Mouse (Mus musculus): ENCODE measurements around the gene Pgm2. TPM values are rescaled to one million over a fixed set of nuclear protein-coding genes. Genes with fewer than 3 reads are reported as not detected.

Gene Pgm2
- total and polyA plus RNA-seq, 2 experiments from 2014 or later = 6.5 to 10.4 TPM

DNA sequence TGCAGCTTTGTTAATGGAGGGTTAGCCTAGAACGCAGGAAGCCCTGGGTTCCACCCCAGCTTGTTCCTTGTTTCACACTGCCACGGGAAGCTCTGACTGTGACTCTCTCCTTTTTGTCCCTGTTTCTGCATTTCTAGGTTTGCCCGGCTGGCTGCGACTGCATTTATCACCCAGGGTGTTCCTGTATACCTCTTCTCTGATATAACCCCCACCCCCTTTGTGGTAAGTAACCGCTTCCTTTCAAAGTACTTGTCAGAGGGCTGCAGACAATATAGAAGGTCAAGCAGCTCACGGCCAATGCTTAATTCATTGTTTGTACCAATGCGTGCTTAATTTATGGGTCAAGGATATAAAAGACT is 9.9 kb downstream of the Pgm2 start:
- no peak overlapping the region for H3K27ac ChIP-seq (ENCODE audit: low read depth)
- no peak for TF ChIP-seq CTCF (IDR thresholded peaks at IDR 0.05; ENCODE audit: low read depth)
- TF ChIP-seq EP300 (IDR thresholded peaks at IDR 0.05; ENCODE audit: low read depth) = no peak
- no peak overlapping the region for H3K9ac ChIP-seq (replicated peaks; ENCODE audit: low read depth, low read length)
- ATAC-seq (ENCODE audit: insufficient read depth, low read depth) (no peak), DNase-seq (ENCODE audit: low spot score) (no peak)
- 64% methylated on average over 7 of the region's 7 CpGs for WGBS
- H3K4me1 ChIP-seq (ENCODE audit: control insufficient read depth, insufficient read depth) = no peaks in the 10 kb centered on the region
- H3K9me3 ChIP-seq (replicated peaks; ENCODE audit: control insufficient read depth, low read length) = no peaks in the 10 kb centered on the region
- no peaks in the 10 kb centered on the region for H3K27me3 ChIP-seq (ENCODE audit: control insufficient read depth, insufficient read depth, low read length)
- H3K4me2 ChIP-seq (ENCODE audit: low read depth, low read length) = no peak overlapping the region
- H3K4me3 ChIP-seq (ENCODE audit: low read depth, low read length) = no peak overlapping the region
- peaks cover 48% of the 10 kb centered on the region for H3K36me3 ChIP-seq (replicated peaks; ENCODE audit: control insufficient read depth, insufficient read depth, low read length)

DNA sequence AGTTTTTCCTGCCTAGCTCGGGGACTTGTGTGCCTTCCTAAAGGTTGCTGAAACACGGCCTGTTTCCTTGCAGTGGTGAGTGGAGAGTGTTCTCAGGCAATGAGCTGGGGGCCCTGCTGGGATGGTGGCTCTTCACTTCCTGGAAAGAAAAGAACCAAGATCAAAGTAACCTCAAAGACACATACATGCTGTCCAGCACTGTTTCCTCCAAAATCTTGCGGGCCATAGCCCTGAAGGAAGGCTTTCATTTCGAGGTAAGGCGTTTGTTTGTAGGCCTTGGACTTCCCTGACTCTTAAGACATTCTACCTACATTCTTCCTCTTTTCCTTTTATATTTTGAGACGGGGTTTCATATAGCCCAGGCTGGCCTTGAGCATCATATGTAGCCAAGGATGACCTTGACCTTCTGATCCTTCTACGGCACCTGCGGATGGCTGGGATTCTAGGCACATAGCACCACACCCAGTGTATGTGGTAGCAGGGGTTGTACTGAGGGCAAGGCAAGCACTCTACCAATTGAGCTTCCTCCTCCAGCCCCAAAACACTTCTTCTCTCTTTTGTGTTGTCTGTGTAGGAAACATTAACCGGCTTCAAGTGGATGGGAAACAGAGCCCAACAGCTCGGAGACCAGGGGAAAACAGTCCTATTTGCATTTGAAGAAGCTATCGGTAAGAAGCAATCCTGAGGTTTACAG is 15.0 kb downstream of the Pgm2 start:
- peaks cover 73% of the 10 kb centered on the region for H3K36me3 ChIP-seq (replicated peaks; ENCODE audit: control insufficient read depth, insufficient read depth, low read length)
- H3K27ac ChIP-seq (ENCODE audit: low read depth) = no peak overlapping the region
- TF ChIP-seq EP300 (IDR thresholded peaks at IDR 0.05; ENCODE audit: low read depth) (no peak), CTCF (IDR thresholded peaks at IDR 0.05; ENCODE audit: low read depth) (no peak)
- H3K9me3 ChIP-seq (replicated peaks; ENCODE audit: control insufficient read depth, low read length) = no peaks in the 10 kb centered on the region
- no peak overlapping the region for H3K4me3 ChIP-seq (ENCODE audit: low read depth, low read length)
- H3K4me2 ChIP-seq (ENCODE audit: low read depth, low read length) = no peak overlapping the region
- H3K4me1 ChIP-seq (ENCODE audit: control insufficient read depth, insufficient read depth) = no peaks in the 10 kb centered on the region
- ATAC-seq (ENCODE audit: insufficient read depth, low read depth) (no peak), DNase-seq (ENCODE audit: low spot score) (no peak)
- 87% methylated on average over 11 of the region's 11 CpGs for WGBS
- H3K27me3 ChIP-seq (ENCODE audit: control insufficient read depth, insufficient read depth, low read length) = no peaks in the 10 kb centered on the region
- H3K9ac ChIP-seq (replicated peaks; ENCODE audit: low read depth, low read length) = no peak overlapping the region

DNA sequence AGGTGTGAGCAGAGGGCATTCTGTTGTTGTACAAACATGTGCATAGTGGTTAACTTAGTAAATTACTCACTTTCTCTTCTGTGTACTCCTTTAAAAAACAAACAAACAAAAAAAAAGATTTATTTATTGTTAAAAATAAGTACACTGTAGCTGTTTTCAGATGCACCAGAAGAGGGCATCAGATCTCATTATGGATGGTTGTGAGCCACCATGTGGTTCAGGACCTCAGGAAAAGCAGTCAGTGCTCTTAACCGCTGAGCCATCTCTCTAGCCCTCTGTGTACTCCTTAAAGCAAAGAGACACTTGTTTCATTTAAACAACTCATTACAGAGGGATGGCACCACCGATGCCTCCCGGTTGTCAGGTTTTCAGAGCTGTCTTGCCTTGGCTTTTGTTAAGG is 16.5 kb downstream of the Pgm2 start:
- TF ChIP-seq CTCF (IDR thresholded peaks at IDR 0.05; ENCODE audit: low read depth) (peak; percentile 33; the same call in 1 of the 2 replicates), EP300 (IDR thresholded peaks at IDR 0.05; ENCODE audit: low read depth) (no peak)
- no peaks in the 10 kb centered on the region for H3K4me1 ChIP-seq (ENCODE audit: control insufficient read depth, insufficient read depth)
- no peak overlapping the region for H3K4me3 ChIP-seq (ENCODE audit: low read depth, low read length)
- H3K27ac ChIP-seq (ENCODE audit: low read depth) = no peak overlapping the region
- DNase-seq (ENCODE audit: low spot score) (no peak), ATAC-seq (ENCODE audit: insufficient read depth, low read depth) (no peak)
- no peak overlapping the region for H3K4me2 ChIP-seq (ENCODE audit: low read depth, low read length)
- peaks cover 77% of the 10 kb centered on the region for H3K36me3 ChIP-seq (replicated peaks; ENCODE audit: control insufficient read depth, insufficient read depth, low read length)
- H3K9ac ChIP-seq (replicated peaks; ENCODE audit: low read depth, low read length) = no peak overlapping the region
- WGBS = 50% methylated on average over 3 of the region's 3 CpGs
- H3K9me3 ChIP-seq (replicated peaks; ENCODE audit: control insufficient read depth, low read length) = no peaks in the 10 kb centered on the region
- H3K27me3 ChIP-seq (ENCODE audit: control insufficient read depth, insufficient read depth, low read length) = no peaks in the 10 kb centered on the region

DNA sequence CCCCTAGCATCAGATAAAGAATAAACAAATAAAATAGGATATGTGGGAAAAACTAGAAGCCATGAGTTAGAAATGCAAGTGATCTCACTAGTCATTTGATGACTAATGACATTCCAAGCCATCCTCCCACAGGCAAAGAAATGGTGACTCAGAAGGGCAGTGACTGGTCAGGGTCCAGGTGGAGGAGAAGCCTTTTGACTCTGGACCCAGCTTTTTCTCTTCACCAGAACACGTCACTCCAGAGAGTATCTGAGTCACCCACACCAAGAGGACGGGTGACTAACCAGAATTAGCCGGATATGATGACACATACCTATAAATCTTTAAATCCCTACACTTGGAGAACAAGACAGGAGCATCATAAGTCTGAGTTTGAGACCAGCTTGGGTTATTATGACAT is 19.6 kb downstream of the Pgm2 start:
- H3K27ac ChIP-seq (ENCODE audit: low read depth) = no peak overlapping the region
- H3K36me3 ChIP-seq (replicated peaks; ENCODE audit: control insufficient read depth, insufficient read depth, low read length) = peaks cover 80% of the 10 kb centered on the region

DNA sequence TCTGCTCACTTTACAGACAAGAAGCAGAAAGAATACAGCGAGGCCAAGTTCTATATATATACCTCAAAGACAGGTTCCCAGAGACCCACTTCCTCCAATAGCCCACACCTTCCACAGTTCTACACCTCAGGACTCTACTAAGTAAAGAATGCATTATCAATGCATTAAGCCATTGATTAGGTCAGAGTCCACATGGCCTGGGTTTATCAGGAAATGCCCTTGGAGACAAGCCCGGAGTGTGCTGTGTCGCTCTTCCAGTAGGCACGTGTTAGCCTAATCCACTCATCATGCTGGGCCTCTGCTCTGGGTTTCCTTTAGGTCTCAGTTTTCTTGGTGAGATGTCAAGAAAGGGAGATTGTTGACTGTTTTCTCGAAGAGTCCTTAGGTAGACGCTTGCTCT is 21.5 kb downstream of the Pgm2 start:
- H3K4me2 ChIP-seq (ENCODE audit: low read depth, low read length) = no peak overlapping the region
- DNase-seq (ENCODE audit: low spot score) (no peak), ATAC-seq (ENCODE audit: insufficient read depth, low read depth) (no peak)
- no peak overlapping the region for H3K4me3 ChIP-seq (ENCODE audit: low read depth, low read length)
- H3K27me3 ChIP-seq (ENCODE audit: control insufficient read depth, insufficient read depth, low read length) = no peaks in the 10 kb centered on the region
- WGBS = 90% methylated on average over 6 of the region's 6 CpGs
- H3K27ac ChIP-seq (ENCODE audit: low read depth) = no peak overlapping the region
- H3K9me3 ChIP-seq (replicated peaks; ENCODE audit: control insufficient read depth, low read length) = no peaks in the 10 kb centered on the region; the same call in 1 of the 2 replicates
- H3K36me3 ChIP-seq (replicated peaks; ENCODE audit: control insufficient read depth, insufficient read depth, low read length) = peaks cover 71% of the 10 kb centered on the region
- no peak overlapping the region for H3K9ac ChIP-seq (replicated peaks; ENCODE audit: low read depth, low read length)
- TF ChIP-seq EP300 (IDR thresholded peaks at IDR 0.05; ENCODE audit: low read depth) (no peak), CTCF (IDR thresholded peaks at IDR 0.05; ENCODE audit: low read depth) (no peak)
- H3K4me1 ChIP-seq (ENCODE audit: control insufficient read depth, insufficient read depth) = no peaks in the 10 kb centered on the region

More for the DNA sequence above, 19.6 kb downstream of the Pgm2 start:
- ATAC-seq (ENCODE audit: insufficient read depth, low read depth) (no peak), DNase-seq (ENCODE audit: low spot score) (no peak)
- Histone ChIP-seq H3K9me3 (replicated peaks; ENCODE audit: control insufficient read depth, low read length) (no peaks in the 10 kb centered on the region; the same call in 1 of the 2 replicates), H3K4me1 (ENCODE audit: control insufficient read depth, insufficient read depth) (no peaks in the 10 kb centered on the region), H3K4me3 (ENCODE audit: low read depth, low read length) (no peak overlapping the region), H3K4me2 (ENCODE audit: low read depth, low read length) (no peak overlapping the region), H3K9ac (replicated peaks; ENCODE audit: low read depth, low read length) (no peak overlapping the region), H3K27me3 (ENCODE audit: control insufficient read depth, insufficient read depth, low read length) (no peaks in the 10 kb centered on the region)
- TF ChIP-seq CTCF (IDR thresholded peaks at IDR 0.05; ENCODE audit: low read depth) (no peak), EP300 (IDR thresholded peaks at IDR 0.05; ENCODE audit: low read depth) (no peak)
- 69% methylated on average over 3 of the region's 3 CpGs for WGBS

DNA sequence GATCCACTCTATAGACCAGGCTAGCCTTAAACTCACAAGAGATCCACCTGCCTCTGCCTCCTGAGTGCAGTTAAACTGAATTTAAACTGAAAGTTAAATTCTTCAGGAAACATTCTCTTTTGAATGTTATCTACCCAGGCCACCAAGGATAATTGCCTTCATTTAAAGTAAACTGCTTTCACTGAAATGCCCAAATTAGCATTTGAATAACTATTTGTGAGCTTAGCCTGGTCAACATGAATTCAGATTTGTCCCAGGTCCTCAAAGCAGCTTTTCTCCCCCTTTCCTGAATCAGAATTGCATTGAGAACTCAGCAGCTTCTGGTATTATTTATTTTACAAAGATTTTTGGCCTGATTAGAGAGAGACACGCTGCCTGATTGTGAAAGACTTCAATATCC is 24.4 kb downstream of the Pgm2 start:
- H3K27ac ChIP-seq (ENCODE audit: low read depth) = no peak overlapping the region
- H3K27me3 ChIP-seq (ENCODE audit: control insufficient read depth, insufficient read depth, low read length) = no peaks in the 10 kb centered on the region
- TF ChIP-seq CTCF (IDR thresholded peaks at IDR 0.05; ENCODE audit: low read depth) = no peak
- no peak for TF ChIP-seq EP300 (IDR thresholded peaks at IDR 0.05; ENCODE audit: low read depth)
- H3K9me3 ChIP-seq (replicated peaks; ENCODE audit: control insufficient read depth, low read length) = no peaks in the 10 kb centered on the region; the same call in 1 of the 2 replicates
- no peak for ATAC-seq (ENCODE audit: insufficient read depth, low read depth)
- peaks cover 50% of the 10 kb centered on the region for H3K36me3 ChIP-seq (replicated peaks; ENCODE audit: control insufficient read depth, insufficient read depth, low read length)
- H3K4me3 ChIP-seq (ENCODE audit: low read depth, low read length) = no peak overlapping the region
- no peaks in the 10 kb centered on the region for H3K4me1 ChIP-seq (ENCODE audit: control insufficient read depth, insufficient read depth)
- H3K4me2 ChIP-seq (ENCODE audit: low read depth, low read length) = no peak overlapping the region
- 94% methylated on average over 1 of the region's 1 CpGs for WGBS
- no peak overlapping the region for H3K9ac ChIP-seq (replicated peaks; ENCODE audit: low read depth, low read length)
- DNase-seq (ENCODE audit: low spot score) = no peak

Data from heart, postnatal 0 days (tissue).